Mouse (Mus musculus) ES-E14 (cell line): ENCODE measurements at regions not wholly inside any gene's neighbourhood (a gene's known extent, or its start where the extent isn't known, plus 50 kb on each side); places are given as distances from the start of the nearest gene placed in this dataset.
A peak's percentile ranks its signal among the peaks of the same experiment; 100 is the strongest.

Experiments used
- DNase-seq: peaks from one replicate; pipeline ENCODE4 v3.0.0-alpha.2; 2013; ENCODE audit warnings: low read depth, low spot score
- H3K27ac ChIP-seq: 2 replicates; pipeline ENCODE4 v1.5.1; 2012; ENCODE audit warnings: low read depth, mild to moderate bottlenecking, low read length, moderate library complexity, mixed read lengths; ENCODE audit not compliant: poor library complexity, insufficient read depth, severe bottlenecking
- H3K36me3 ChIP-seq: 2 replicates; pipeline ENCODE4 v1.6.1; 2012; ENCODE audit warnings: mild to moderate bottlenecking, low read length, moderate library complexity, mixed read lengths; ENCODE audit not compliant: control insufficient read depth, poor library complexity, insufficient read depth, severe bottlenecking
- H3K4me1 ChIP-seq, 2 experiments: fragments of 150-350 bp in 1 of 2; sonication (generic) in 1 of 2; 2 replicates each; pipeline ENCODE4 v1.6.1; 2012; ENCODE audit warnings: low read length in 2 of 2, mild to moderate bottlenecking in 1 of 2, mixed read lengths in 1 of 2; ENCODE audit not compliant: control insufficient read depth in 2 of 2, insufficient read depth in 2 of 2, poor library complexity in 1 of 2
- H3K4me3 ChIP-seq, 2 experiments: fragments of 150-350 bp in 1 of 2; sonication (generic) in 1 of 2; 2 replicates each; pipeline ENCODE4 v1.5.1; 2012; ENCODE audit warnings: low read length in 2 of 2, low read depth in 1 of 2, mild to moderate bottlenecking in 1 of 2, mixed read lengths in 1 of 2; ENCODE audit not compliant: insufficient read depth in 1 of 2, poor library complexity in 1 of 2, severe bottlenecking in 1 of 2
- H3K9ac ChIP-seq: 2 replicates; pipeline ENCODE4 v1.6.1; 2012; ENCODE audit warnings: low read depth, mild to moderate bottlenecking, low read length, mixed read lengths; ENCODE audit not compliant: poor library complexity, insufficient read depth, severe bottlenecking
- H3K9me3 ChIP-seq: fragments of 150-350 bp; sonication (generic); 2 replicates; pipeline ENCODE4 v1.6.1; 2012; ENCODE audit warnings: low read depth, mild to moderate bottlenecking, low read length; ENCODE audit not compliant: control insufficient read depth, insufficient read depth
- CHD2 ChIP-seq: IDR thresholded peaks from 2 replicates; pipeline ENCODE4 v1.6.1; 2014; ENCODE audit warnings: mild to moderate bottlenecking, low read depth, low read length, inconsistent platforms
- HCFC1 ChIP-seq: IDR thresholded peaks from 2 replicates; pipeline ENCODE4 v1.6.1; 2012; ENCODE audit warnings: low read length, inconsistent platforms, borderline replicate concordance; ENCODE audit not compliant: insufficient read depth
- MAFK ChIP-seq: IDR thresholded peaks from 2 replicates; pipeline ENCODE4 v1.6.1; 2014; ENCODE audit warnings: mild to moderate bottlenecking, low read depth, low read length, inconsistent platforms; ENCODE audit not compliant: insufficient read depth
- ZC3H11A ChIP-seq: IDR thresholded peaks from 2 replicates; pipeline ENCODE4 v1.6.1; 2012; ENCODE audit warnings: low read depth, mild to moderate bottlenecking, inconsistent platforms, low read length, borderline replicate concordance
- ZNF384 ChIP-seq: IDR thresholded peaks from 2 replicates; pipeline ENCODE4 v1.6.1; 2012; ENCODE audit warnings: low read depth, low read length, inconsistent platforms
- in situ Hi-C, 2 experiments: fragments of 600-800 bp; cut with MboI; formaldehyde crosslinking; loops; one replicate each; pipeline ENCODE4 v1.15.1; 2025; ENCODE audit warnings: low sequenced_read_pairs in 2 of 2, inconsistent platforms in 1 of 2; ENCODE audit not compliant: unreplicated experiment in 2 of 2

- Histone ChIP-seq H3K4me1 (peaks cover 2 to 4% of the 10 kb centered on the region in 2 experiments; a peak in 1 of 4 replicates), H3K4me3 (no peak overlapping the region), H3K27ac (no peak overlapping the region), H3K36me3 (no peaks in the 10 kb centered on the region), H3K9me3 (no peaks in the 10 kb centered on the region), H3K9ac (no peak overlapping the region)
- DNase-seq, result no peak
- TF ChIP-seq HCFC1 (no peak), MAFK (no peak), ZC3H11A (no peak), ZNF384 (no peak), CHD2 (no peak)
- in situ Hi-C loops, result no loop called here
These were observed 113.1 kb downstream of the Gadd45g start for GRCm38 (mm10) chr13:51959591-51959990.

- Histone ChIP-seq H3K9ac (no peak overlapping the region), H3K4me1 (peaks cover 4 to 5% of the 10 kb centered on the region in 2 experiments; a peak in 2 of 4 replicates), H3K4me3 (no peak overlapping the region), H3K27ac (no peak overlapping the region), H3K9me3 (no peaks in the 10 kb centered on the region), H3K36me3 (no peaks in the 10 kb centered on the region)
- in situ Hi-C loops, result no loop called here
- no peak for DNase-seq
- no peak for TF ChIP-seq ZC3H11A
- TF ChIP-seq ZNF384, result no peak
- TF ChIP-seq HCFC1, result no peak
- no peak for TF ChIP-seq MAFK
- no peak for TF ChIP-seq CHD2
These were observed 113.8 kb downstream of the Gadd45g start for GRCm38 (mm10) chr13:51960262-51960661.

- no peaks in the 10 kb centered on the region for H3K9me3 ChIP-seq
- no peaks in the 10 kb centered on the region for H3K36me3 ChIP-seq
- in situ Hi-C loops, result no loop called here
- H3K4me1 ChIP-seq, result peaks cover 4 to 5% of the 10 kb centered on the region in 2 experiments; a peak in 2 of 4 replicates
- no peak for TF ChIP-seq MAFK
- no peak for TF ChIP-seq CHD2
- no peak for TF ChIP-seq ZNF384
- TF ChIP-seq ZC3H11A, result no peak
- TF ChIP-seq HCFC1, result no peak
- no peak overlapping the region for H3K4me3 ChIP-seq
- no peak overlapping the region for H3K9ac ChIP-seq
- no peak overlapping the region for H3K27ac ChIP-seq
- no peak for DNase-seq
These were observed 115.7 kb downstream of the Gadd45g start for GRCm38 (mm10) chr13:51962191-51962611.

GRCm38 (mm10) chr13:51962676-51963075, 116.2 kb downstream of the Gadd45g start:
- in situ Hi-C loops, result no loop called here
- no peak for DNase-seq
- TF ChIP-seq HCFC1 (no peak), CHD2 (no peak), ZC3H11A (no peak), ZNF384 (0 out of 2 replicates have a peak, but pooled peaks have one; percentile 20)
- H3K4me3 ChIP-seq, result no peak overlapping the region
- no peak overlapping the region for H3K9ac ChIP-seq
- H3K36me3 ChIP-seq, result no peaks in the 10 kb centered on the region
- no peaks in the 10 kb centered on the region for H3K9me3 ChIP-seq
- H3K27ac ChIP-seq, result no peak overlapping the region
- peaks cover 4 to 5% of the 10 kb centered on the region in 2 experiments; a peak in 2 of 4 replicates for H3K4me1 ChIP-seq

GRCm38 (mm10) chr13:51963966-51964365, 117.5 kb downstream of the Gadd45g start:
- Histone ChIP-seq H3K9ac (no peak overlapping the region; the same call in 1 of the 2 replicates), H3K36me3 (no peaks in the 10 kb centered on the region), H3K4me1 (peaks cover 4 to 5% of the 10 kb centered on the region in 2 experiments; a peak in 2 of 4 replicates), H3K9me3 (no peaks in the 10 kb centered on the region), H3K4me3 (no peak overlapping the region; a peak in 1 of 4 replicates), H3K27ac (no peak overlapping the region)
- in situ Hi-C loops, result no loop called here
- TF ChIP-seq CHD2, result no peak
- TF ChIP-seq HCFC1, result no peak
- no peak for TF ChIP-seq ZC3H11A
- TF ChIP-seq ZNF384, result no peak
- no peak for TF ChIP-seq MAFK
- no peak for DNase-seq
